Mouse (Mus musculus): Measurements from ENCODE around the gene Rexo2. TPM values are rescaled to one million over a fixed set of nuclear protein-coding genes. Genes with fewer than 3 reads are reported as not detected.
A peak's percentile ranks its signal among the peaks of the same experiment; 100 is the strongest.
"Not testable (repeated sequence)": the region's sequence is repeated elsewhere in the genome, so short reads cannot be mapped to it uniquely, and the experiment has no call there.

Rexo2 gene
- total RNA-seq, 2 experiments from 2014 or later, result 73.3 to 85.1 TPM

GRCm38 (mm10) chr9:48473131-48473530, 7.3 kb downstream of the Rexo2 start:
- DNase-seq, result no peak

- no peak for DNase-seq
Measured at GRCm38 (mm10) chr9:48472441-48473025, 7.9 kb downstream of the Rexo2 start.

- not testable (repeated sequence) for DNase-seq
Measured at GRCm38 (mm10) chr9:48467471-48467870, 13.0 kb downstream of the Rexo2 start.

- peak; percentile 81 for DNase-seq
Measured at GRCm38 (mm10) chr9:48466804-48467203, 13.6 kb downstream of the Rexo2 start.

- no peak for DNase-seq
Measured at GRCm38 (mm10) chr9:48465671-48466070, 14.8 kb downstream of the Rexo2 start.

GRCm38 (mm10) chr9:48461545-48461944, 18.9 kb downstream of the Rexo2 start:
- peak; percentile 18 for DNase-seq

GRCm38 (mm10) chr9:48460720-48461119, 19.7 kb downstream of the Rexo2 start:
- DNase-seq, result no peak

- no peak for DNase-seq
Measured at GRCm38 (mm10) chr9:48459391-48459790, 21.0 kb downstream of the Rexo2 start.

- DNase-seq, result no peak
Measured at GRCm38 (mm10) chr9:48458879-48459278, 21.5 kb downstream of the Rexo2 start.

GRCm38 (mm10) chr9:48455961-48456360, 24.5 kb downstream of the Rexo2 start:
- DNase-seq, result no peak

GRCm38 (mm10) chr9:48450066-48450465, 30.4 kb downstream of the Rexo2 start:
- DNase-seq, result no peak

GRCm38 (mm10) chr9:48447783-48448209, 32.6 kb downstream of the Rexo2 start:
- DNase-seq, result peak; percentile 38

GRCm38 (mm10) chr9:48444821-48445220, 35.6 kb downstream of the Rexo2 start:
- no peak for DNase-seq

- no peak for DNase-seq
Measured at GRCm38 (mm10) chr9:48443873-48444272, 36.5 kb downstream of the Rexo2 start.

- DNase-seq, result no peak
Measured at GRCm38 (mm10) chr9:48432449-48432848, 48.0 kb downstream of the Rexo2 start.

- no peak for DNase-seq
Measured at GRCm38 (mm10) chr9:48427176-48427575, 53.2 kb downstream of the Rexo2 start.

GRCm38 (mm10) chr9:48423256-48423655, 57.2 kb downstream of the Rexo2 start:
- peak; percentile 11 for DNase-seq

GRCm38 (mm10) chr9:48422382-48422781, 58.0 kb downstream of the Rexo2 start:
- no peak for DNase-seq

GRCm38 (mm10) chr9:48421561-48421960, 58.9 kb downstream of the Rexo2 start:
- DNase-seq, result no peak

- no peak for DNase-seq
Measured at GRCm38 (mm10) chr9:48421029-48421428, 59.4 kb downstream of the Rexo2 start.

- no peak for DNase-seq
Measured at GRCm38 (mm10) chr9:48420437-48420836, 60.0 kb downstream of the Rexo2 start.

- DNase-seq, result no peak
Measured at GRCm38 (mm10) chr9:48418829-48419228, 61.6 kb downstream of the Rexo2 start.

Measured in adrenal gland, postnatal 10 days (tissue).